In the genomic region with DNA sequence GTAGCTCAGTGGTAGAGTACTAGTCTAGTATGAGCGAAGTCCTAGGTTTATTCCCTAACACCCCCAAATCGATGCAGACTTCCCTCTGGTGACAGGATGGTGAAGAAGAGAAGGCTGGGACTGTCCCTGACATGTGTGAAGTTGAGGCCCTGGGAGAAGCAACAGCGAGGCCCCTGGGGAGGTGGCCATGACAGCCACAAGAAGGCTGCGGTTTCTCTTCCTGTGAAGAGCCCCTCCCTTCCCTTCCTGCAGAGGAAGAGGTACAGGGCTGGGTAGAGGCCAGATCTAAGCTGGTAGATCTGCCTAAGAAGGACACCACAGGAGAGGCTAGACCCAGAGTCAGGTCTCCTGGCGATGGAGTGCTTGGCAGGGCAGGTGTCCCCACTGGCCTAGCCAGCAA, we compare ENCODE assay signal across 14 mouse cellular contexts. TPM values are rescaled to one million over a fixed set of nuclear protein-coding genes. Genes with fewer than 3 reads are reported as not detected.
DNase-seq lines count a peak whose midpoint lies in the region; ATAC-seq and TF ChIP-seq lines count a peak whose summit lies in the region.
"Had no signal": no experiment of that assay in that cellular context is flagged by ENCODE, and none has a peak within 500 bp of the region (broad histone marks: within the 10 kb centered on the region; RNA-seq: fewer than 3 reads in every experiment).

No protein-coding gene starts in this region.

- peaks cover 23% of the 10 kb centered on the region; the same call in 1 of the 2 replicates for H3K79me2 ChIP-seq in macrophage (ENCODE audit: inconsistent target)

- H3K4me1 ChIP-seq in cerebellum, adult 2 months (ENCODE audit: control insufficient read depth, insufficient read depth, low read length) = no peaks in the 10 kb centered on the region
- H3K4me1 ChIP-seq: lung, embryonic 15.5 days had no signal

- no peak for TF ChIP-seq POLR2A in cerebellum, adult 2 months (IDR thresholded peaks at IDR 0.05; ENCODE audit: borderline replicate concordance, insufficient read depth, low read length)

- WGBS in macrophage (ENCODE audit: missing documents) = 14% methylated on average over 5 of the region's 5 CpGs
- WGBS in cerebellum, adult 2 months = 73% methylated on average over 5 of the region's 5 CpGs

- DNase-seq in spleen, postnatal 4 days (ENCODE audit: low spot score in 2 of 2) = peak; percentile 60 to 78
- DNase-seq in adrenal gland, postnatal 25 days = no peak
- DNase-seq in cerebellum, adult 2 months = no peak
- no peak for DNase-seq in kidney, adult 9 months
- DNase-seq in adrenal gland, postnatal 36 days = no peak

- peak overlapping the region; percentile 13; the same call in 1 of the 2 replicates for H3K27ac ChIP-seq in macrophage
- no peak overlapping the region for H3K27ac ChIP-seq in cerebellum, adult 2 months (ENCODE audit: insufficient read depth, low read length)
- H3K27ac ChIP-seq: left cerebral cortex, adult 2 months; lung, embryonic 15.5 days had no signal

- no peaks in the 10 kb centered on the region for H3K27me3 ChIP-seq in cerebellum, adult 2 months (ENCODE audit: control insufficient read depth, insufficient read depth, low read length)
- H3K27me3 ChIP-seq: lung, embryonic 15.5 days had no signal

- no peak for TF ChIP-seq CTCF in cerebellum, adult 2 months (IDR thresholded peaks at IDR 0.05; ENCODE audit: borderline replicate concordance, insufficient read depth, low read depth, low read length)

- H3K4me3 ChIP-seq in macrophage (ENCODE audit: inconsistent target) = no peak overlapping the region
- H3K4me3 ChIP-seq in cerebellum, adult 2 months (replicated peaks; ENCODE audit: insufficient read depth, low read depth, low read length) = no peak overlapping the region
- H3K4me3 ChIP-seq: left cerebral cortex, adult 2 months; lung, embryonic 15.5 days; myocyte had no signal

- peaks cover 72% of the 10 kb centered on the region for H3K36me3 ChIP-seq in macrophage (ENCODE audit: inconsistent target)
- H3K36me3 ChIP-seq: lung, embryonic 15.5 days had no signal

- peak; percentile 86 for ATAC-seq in CD4-positive, CD25-positive, alpha-beta regulatory T cell, adult 4 months
- ATAC-seq in erythroblast, adult 5-6 weeks (replicated peaks; ENCODE audit: low FRiP score, poor library complexity, severe bottlenecking) = peak; percentile 44; the same call in 1 of the 2 replicates
- ATAC-seq: forebrain, embryonic 14.5 days; intestine, embryonic 16.5 days; Patski had no signal

RNA-seq across cellular contexts. Expression of a gene that starts 8.6 kb away (rescaled TPM):
- 1,000 to 10,000 TPM; 2,983 to 4,093 TPM for polyA plus RNA-seq in CD4-positive, CD25-positive, alpha-beta regulatory T cell, adult 4 months (2017; shearing (Covaris generic))
- 142 and 153 TPM in 2 replicates for total RNA-seq in erythroblast, adult 5-6 weeks (2015; ENCODE audit: low replicate concordance)
- 34.3 and 78.9 TPM in 2 replicates for total RNA-seq in erythroblast, adult 5-6 weeks (2017; ENCODE audit: low replicate concordance)
- total RNA-seq in macrophage (2018; cell fraction: chromatin; rRNA removed) = 100 to 1,000 TPM in 15 of 26 experiments, 10 to 100 TPM in 11; 32.8 to 268 (median 126) TPM
- 100 to 1,000 TPM; 202 to 920 (median 428) TPM for total RNA-seq in macrophage (2018; cell fraction: cytosol; rRNA removed)
- 100 to 1,000 TPM in 18 of 26 experiments, 10 to 100 TPM in 8; 52.1 to 327 (median 189) TPM for total RNA-seq in macrophage (2018; cell fraction: nucleus; rRNA removed)
- 169 to 717 TPM (median 258 TPM) in 3 replicates for polyA plus RNA-seq in macrophage (2018)
- 2.7 and 4.5 TPM in 2 replicates for total RNA-seq in adrenal gland, postnatal 25 days (2021)
- polyA plus RNA-seq in cerebellum, adult 2 months (2012; rRNA removed) = 1.4 and 1.8 TPM in 2 replicates
- 1 to 10 TPM; 3.3 to 3.7 TPM for total RNA-seq in adrenal gland, postnatal 36 days (2021)
- polyA plus RNA-seq: myocyte, Patski had no signal

RNA-seq across cellular contexts. Expression of a gene that starts 19.5 kb away (rescaled TPM):
- polyA plus RNA-seq in CD4-positive, CD25-positive, alpha-beta regulatory T cell, adult 4 months (2017; shearing (Covaris generic)) = not detected
- total RNA-seq in erythroblast, adult 5-6 weeks (2015; ENCODE audit: low replicate concordance) = not detected in 2 replicates
- total RNA-seq in erythroblast, adult 5-6 weeks (2017; ENCODE audit: low replicate concordance) = not detected in 2 replicates
- not detected for total RNA-seq in macrophage (2018; cell fraction: chromatin; rRNA removed)
- total RNA-seq in macrophage (2018; cell fraction: cytosol; rRNA removed) = not detected
- not detected for total RNA-seq in macrophage (2018; cell fraction: nucleus; rRNA removed)
- polyA plus RNA-seq in macrophage (2018) = not detected in 3 replicates
- 0.58 and 0.76 TPM in 2 replicates for total RNA-seq in adrenal gland, postnatal 25 days (2021)
- polyA plus RNA-seq in cerebellum, adult 2 months (2012; rRNA removed) = 9.8 and 12.1 TPM in 2 replicates
- under 1 TPM; 0.30 to 0.70 TPM for total RNA-seq in adrenal gland, postnatal 36 days (2021)
- polyA plus RNA-seq: lung, embryonic 15.5 days; myocyte had no signal

RNA-seq across cellular contexts. Expression of a gene that starts 32.7 kb away (rescaled TPM):
- polyA plus RNA-seq in CD4-positive, CD25-positive, alpha-beta regulatory T cell, adult 4 months (2017; shearing (Covaris generic)) = 10 to 100 TPM; 10.2 to 14.3 TPM
- total RNA-seq in erythroblast, adult 5-6 weeks (2015; ENCODE audit: low replicate concordance) = not detected in 2 replicates
- 0.28 and 0.43 TPM in 2 replicates for total RNA-seq in erythroblast, adult 5-6 weeks (2017; ENCODE audit: low replicate concordance)
- total RNA-seq in macrophage (2018; cell fraction: chromatin; rRNA removed) = 1 to 10 TPM in 11 of 26 experiments, under 1 TPM in 12, not detected in 3; 0.38 to 6.8 (median 0.99) TPM
- 1 to 10 TPM; 2.4 to 6.5 (median 4.2) TPM for total RNA-seq in macrophage (2018; cell fraction: cytosol; rRNA removed)
- total RNA-seq in macrophage (2018; cell fraction: nucleus; rRNA removed) = 1 to 10 TPM; 1.3 to 5.2 (median 2.9) TPM
- 2.9 to 6.5 TPM (median 3.7 TPM) in 3 replicates for polyA plus RNA-seq in macrophage (2018)
- total RNA-seq in adrenal gland, postnatal 25 days (2021) = 48.7 and 59.4 TPM in 2 replicates
- polyA plus RNA-seq in cerebellum, adult 2 months (2012; rRNA removed) = 3.1 and 3.5 TPM in 2 replicates
- 10 to 100 TPM; 38.1 to 40.7 TPM for total RNA-seq in adrenal gland, postnatal 36 days (2021)

RNA-seq across cellular contexts. Expression of a gene that starts 32.9 kb away (rescaled TPM):
- polyA plus RNA-seq in CD4-positive, CD25-positive, alpha-beta regulatory T cell, adult 4 months (2017; shearing (Covaris generic)) = 100 to 1,000 TPM; 299 to 603 TPM
- total RNA-seq in erythroblast, adult 5-6 weeks (2015; ENCODE audit: low replicate concordance) = 17.1 and 19.4 TPM in 2 replicates
- total RNA-seq in erythroblast, adult 5-6 weeks (2017; ENCODE audit: low replicate concordance) = 18.1 and 20.1 TPM in 2 replicates
- total RNA-seq in macrophage (2018; cell fraction: chromatin; rRNA removed) = 1,000 to 10,000 TPM in 7 of 26 experiments, 100 to 1,000 TPM in 19; 198 to 1,124 (median 784) TPM
- 100 to 1,000 TPM; 130 to 274 (median 205) TPM for total RNA-seq in macrophage (2018; cell fraction: cytosol; rRNA removed)
- 100 to 1,000 TPM; 127 to 775 (median 373) TPM for total RNA-seq in macrophage (2018; cell fraction: nucleus; rRNA removed)
- polyA plus RNA-seq in macrophage (2018) = 240 to 319 TPM (median 275 TPM) in 3 replicates
- 7.5 and 7.6 TPM in 2 replicates for total RNA-seq in adrenal gland, postnatal 25 days (2021)
- polyA plus RNA-seq in cerebellum, adult 2 months (2012; rRNA removed) = 3.8 and 4.6 TPM in 2 replicates
- total RNA-seq in adrenal gland, postnatal 36 days (2021) = 10 to 100 TPM in 1 of 2 experiments, 1 to 10 TPM in 1; 6.8 to 10.2 TPM

Comparison
In these comparisons a context has a peak if more than half of its experiments do, and no peak if none do; other contexts are left out.
1. DNase-seq: peak in spleen, postnatal 4 days (2 of 2); none in adrenal gland, postnatal 25 days (single experiment), cerebellum, adult 2 months (0 of 2), kidney, adult 9 months (single experiment) and adrenal gland, postnatal 36 days (0 of 2).
2. RNA of a gene that starts 32.7 kb away (total RNA-seq): 48.7 to 59.4 TPM in adrenal gland, postnatal 25 days and 38.1 to 40.7 TPM in adrenal gland, postnatal 36 days; 0.28 to 0.43 TPM in erythroblast, adult 5-6 weeks; every median in the first group is over 10 times any median in the second.